Mouse (Mus musculus) brain, embryonic 14.5 days (tissue): ENCODE measurements around the gene Snrpc.

Source experiments
- CTCF ChIP-seq: fragments of 200-500 bp; IDR thresholded peaks from 2 replicates; pipeline ENCODE4 v1.5.1; 2012; ENCODE audit warnings: inconsistent platforms, mild to moderate bottlenecking, moderate library complexity, borderline replicate concordance; ENCODE audit not compliant: insufficient read depth, insufficient read length; ENCODE audit errors: extremely low read depth
- POLR2A ChIP-seq: fragments of 200-500 bp; IDR thresholded peaks from 2 replicates; pipeline ENCODE4 v1.6.1; 2012; ENCODE audit warnings: mild to moderate bottlenecking, inconsistent platforms, borderline replicate concordance; ENCODE audit not compliant: poor library complexity, insufficient read depth, insufficient read length, severe bottlenecking; ENCODE audit errors: extremely low read depth

DNA sequence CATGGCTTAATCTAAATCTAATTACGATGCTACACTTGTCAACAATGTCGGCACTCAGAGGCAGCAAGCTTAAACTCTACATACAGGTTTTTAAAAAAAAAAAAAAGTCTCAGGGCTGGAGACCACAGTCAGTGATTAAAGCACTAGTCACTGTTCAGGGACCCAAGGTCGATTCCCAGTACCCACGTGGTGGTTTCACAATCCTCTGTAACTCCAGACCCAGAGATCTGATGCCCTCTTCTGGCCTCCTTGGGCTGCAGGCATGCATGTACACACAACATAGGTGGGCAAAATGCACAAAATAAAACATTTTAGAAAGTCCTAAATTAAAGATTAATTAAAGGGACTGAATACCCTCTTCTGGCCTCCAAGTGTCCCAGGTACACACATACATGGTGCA, 34.2 kb upstream of the Snrpc start:
- TF ChIP-seq CTCF (no peak), POLR2A (no peak)
